Mouse (Mus musculus) spleen, adult 2 months (tissue): ENCODE results near the gene Srpx.

Experiments used
- CTCF ChIP-seq: fragments of 200-500 bp; IDR thresholded peaks from 2 replicates; pipeline ENCODE4 v1.5.1; 2011; ENCODE audit warnings: mild to moderate bottlenecking, inconsistent platforms; ENCODE audit not compliant: insufficient read depth, insufficient read length, insufficient replicate concordance; ENCODE audit errors: extremely low read depth
- POLR2A ChIP-seq: fragments of 200-500 bp; IDR thresholded peaks from 2 replicates; pipeline ENCODE4 v1.6.1; 2011; ENCODE audit warnings: low read depth, low read length, inconsistent platforms

DNA sequence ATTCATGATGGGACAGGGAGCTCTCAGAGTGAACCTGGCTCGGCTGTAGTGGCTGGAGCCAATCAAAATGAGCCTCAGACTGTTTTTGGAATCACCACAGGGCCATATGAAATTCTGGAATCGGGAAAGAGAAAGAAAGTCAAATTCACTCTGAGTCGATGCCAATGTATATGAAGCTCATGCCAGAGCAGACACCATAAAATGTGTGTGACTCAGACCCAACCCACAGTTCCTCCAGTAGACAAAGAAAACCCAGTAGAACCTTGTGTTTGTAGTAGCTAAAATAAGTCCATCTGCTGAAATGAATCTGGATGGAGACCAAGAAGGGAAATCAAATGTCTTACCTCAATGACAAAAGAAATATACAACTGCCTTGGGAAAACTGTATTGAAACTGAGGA, 43.5 kb downstream of the Srpx start:
- no peak for TF ChIP-seq CTCF
- TF ChIP-seq POLR2A, result no peak
